Mouse (Mus musculus) MEL (cell line): ENCODE results near the gene Cnn2. TPM values are rescaled to one million over a fixed set of nuclear protein-coding genes. Genes with fewer than 3 reads are reported as not detected.

Experiments used
- DNase-seq: peaks from one replicate; pipeline ENCODE4 v3.0.0; 2011; ENCODE audit warnings: low read depth, low spot score
- H3K27ac ChIP-seq: 2 replicates; pipeline ENCODE4 v1.5.1; 2012; ENCODE audit warnings: low read depth, mild to moderate bottlenecking, control low read depth, low read length, moderate library complexity; ENCODE audit not compliant: control insufficient read depth
- H3K27me3 ChIP-seq, 2 experiments: fragments of 150-350 bp in 1 of 2; sonication (generic) in 1 of 2; 2 replicates each; pipeline ENCODE4 v1.6.1; 2012; ENCODE audit warnings: low read length in 2 of 2, mild to moderate bottlenecking in 2 of 2, improper control_type of control experiment in 1 of 2, moderate library complexity in 1 of 2; ENCODE audit not compliant: insufficient read depth in 2 of 2, control insufficient read depth in 1 of 2
- H3K36me3 ChIP-seq, 2 experiments: 2 replicates each; pipeline ENCODE4 v1.6.1; 2012 to 2014; ENCODE audit warnings: low read length in 2 of 2, improper control_type of control experiment in 1 of 2, inconsistent platforms in 1 of 2, mild to moderate bottlenecking in 1 of 2; ENCODE audit not compliant: insufficient read depth in 2 of 2, control insufficient read depth in 1 of 2
- H3K4me1 ChIP-seq, 2 experiments: fragments of 150-350 bp in 1 of 2; sonication (generic) in 1 of 2; 2 replicates each; pipeline ENCODE4 v1.6.1; 2012; ENCODE audit warnings: low read length in 2 of 2, improper control_type of control experiment in 1 of 2, mild to moderate bottlenecking in 1 of 2; ENCODE audit not compliant: insufficient read depth in 2 of 2, control insufficient read depth in 1 of 2
- H3K4me3 ChIP-seq, 2 experiments: fragments of 150-350 bp in 1 of 2; sonication (generic) in 1 of 2; 2 replicates each; pipeline ENCODE4 v1.5.1; 2012; ENCODE audit warnings: low read depth in 2 of 2, low read length in 2 of 2, mild to moderate bottlenecking in 2 of 2, moderate library complexity in 2 of 2, control low read depth in 1 of 2, improper control_type of control experiment in 1 of 2; ENCODE audit not compliant: control insufficient read depth in 1 of 2, insufficient read depth in 1 of 2
- H3K79me2 ChIP-seq: 2 replicates; pipeline ENCODE4 v1.6.1; 2012; ENCODE audit warnings: mild to moderate bottlenecking, low read length, moderate library complexity; ENCODE audit not compliant: control insufficient read depth, poor library complexity, insufficient read depth
- H3K9ac ChIP-seq: 2 replicates; pipeline ENCODE4 v1.6.1; 2012; ENCODE audit warnings: low read depth, mild to moderate bottlenecking, control low read depth, low read length, moderate library complexity; ENCODE audit not compliant: control insufficient read depth, poor library complexity, severe bottlenecking
- H3K9me3 ChIP-seq: fragments of 150-350 bp; sonication (generic); replicated peaks from 2 replicates; pipeline ENCODE4 v1.6.1; 2012; ENCODE audit warnings: mild to moderate bottlenecking, low read length, improper control_type of control experiment, moderate library complexity; ENCODE audit not compliant: insufficient read depth
- BHLHE40 ChIP-seq: IDR thresholded peaks from 2 replicates; pipeline ENCODE4 v1.6.1; 2012; ENCODE audit warnings: low read depth, mild to moderate bottlenecking, inconsistent platforms, low read length, improper control_type of control experiment, borderline replicate concordance
- CHD1 ChIP-seq: IDR thresholded peaks from 2 replicates; pipeline ENCODE4 v1.6.1; 2012; ENCODE audit warnings: low read depth, mild to moderate bottlenecking, inconsistent platforms, low read length, improper control_type of control experiment
- CHD2 ChIP-seq: IDR thresholded peaks from 2 replicates; pipeline ENCODE4 v1.6.1; 2011; ENCODE audit warnings: low read length, improper control_type of control experiment
- CTCF ChIP-seq, 3 experiments: IDR thresholded peaks in 2 of 3; conservative IDR thresholded peaks in 1 of 3; 2 replicates each; pipeline ENCODE4 v1.5.1; 2011 to 2012; ENCODE audit warnings: low read length in 3 of 3, low read depth in 2 of 3, mild to moderate bottlenecking in 2 of 3, improper control_type of control experiment in 1 of 3, inconsistent platforms in 1 of 3, mixed read lengths in 1 of 3, moderate library complexity in 1 of 3; ENCODE audit not compliant: control insufficient read depth in 1 of 3, insufficient read depth in 1 of 3, poor library complexity in 1 of 3, severe bottlenecking in 1 of 3
- E2F4 ChIP-seq: IDR thresholded peaks from 2 replicates; pipeline ENCODE4 v1.6.1; 2011; ENCODE audit warnings: low read depth, low read length, improper control_type of control experiment, borderline replicate concordance
- ELF1 ChIP-seq: IDR thresholded peaks from 2 replicates; pipeline ENCODE4 v1.6.1; 2014; ENCODE audit warnings: low read depth, mild to moderate bottlenecking, inconsistent platforms, low read length, improper control_type of control experiment, moderate library complexity
- GABPA ChIP-seq: IDR thresholded peaks from 2 replicates; pipeline ENCODE4 v1.6.1; 2012; ENCODE audit warnings: low read depth, mild to moderate bottlenecking, inconsistent platforms, low read length, improper control_type of control experiment, moderate library complexity
- GATA1 ChIP-seq: IDR thresholded peaks from 2 replicates; pipeline ENCODE4 v1.6.1; 2011; ENCODE audit warnings: low read depth, low read length, improper control_type of control experiment
- HCFC1 ChIP-seq: IDR thresholded peaks from 2 replicates; pipeline ENCODE4 v1.6.1; 2012; ENCODE audit warnings: low read depth, mild to moderate bottlenecking, inconsistent platforms, low read length, improper control_type of control experiment, moderate library complexity
- JUND ChIP-seq: IDR thresholded peaks from 2 replicates; pipeline ENCODE4 v1.6.1; 2011; ENCODE audit warnings: low read depth, mild to moderate bottlenecking, improper control_type of control experiment, low read length
- KAT2A ChIP-seq: conservative IDR thresholded peaks from 2 replicates; pipeline ENCODE4 v1.6.1; 2012; ENCODE audit warnings: low read depth, low read length, improper control_type of control experiment, inconsistent platforms
- MAX ChIP-seq: IDR thresholded peaks from 2 replicates; pipeline ENCODE4 v1.6.1; 2011; ENCODE audit warnings: low read length, improper control_type of control experiment
- MAZ ChIP-seq: IDR thresholded peaks from 2 replicates; pipeline ENCODE4 v1.6.1; 2012; ENCODE audit warnings: low read depth, mild to moderate bottlenecking, inconsistent platforms, low read length, improper control_type of control experiment
- NRF1 ChIP-seq: IDR thresholded peaks from 2 replicates; pipeline ENCODE4 v1.6.1; 2014; ENCODE audit warnings: low read depth, mild to moderate bottlenecking, inconsistent platforms, low read length, improper control_type of control experiment, moderate library complexity; ENCODE audit not compliant: poor library complexity, insufficient read depth, severe bottlenecking
- POLR2A ChIP-seq, 2 experiments: IDR thresholded peaks; 2 replicates each; pipeline ENCODE4 v1.6.1; 2011 to 2012; ENCODE audit warnings: low read length in 2 of 2, mild to moderate bottlenecking in 2 of 2, control low read depth in 1 of 2, improper control_type of control experiment in 1 of 2, low read depth in 1 of 2, moderate library complexity in 1 of 2; ENCODE audit not compliant: control insufficient read depth in 1 of 2, insufficient read depth in 1 of 2, poor library complexity in 1 of 2
- RAD21 ChIP-seq: IDR thresholded peaks from 2 replicates; pipeline ENCODE4 v1.6.1; 2011; ENCODE audit warnings: mild to moderate bottlenecking, low read depth, low read length, improper control_type of control experiment
- RCOR1 ChIP-seq: IDR thresholded peaks from 2 replicates; pipeline ENCODE4 v1.6.1; 2012; ENCODE audit warnings: low read depth, mild to moderate bottlenecking, inconsistent platforms, low read length, improper control_type of control experiment
- SIN3A ChIP-seq: IDR thresholded peaks from 2 replicates; pipeline ENCODE4 v1.6.1; 2012; ENCODE audit warnings: low read length, improper control_type of control experiment, inconsistent platforms
- TAL1 ChIP-seq: IDR thresholded peaks from 2 replicates; pipeline ENCODE4 v1.6.1; 2012; ENCODE audit warnings: mild to moderate bottlenecking, inconsistent platforms, low read length, moderate library complexity, mixed read lengths
- TCF12 ChIP-seq: IDR thresholded peaks from 2 replicates; pipeline ENCODE4 v1.6.1; 2014; ENCODE audit warnings: low read depth, mild to moderate bottlenecking, inconsistent platforms, low read length, improper control_type of control experiment, moderate library complexity
- UBTF ChIP-seq: IDR thresholded peaks from 2 replicates; pipeline ENCODE4 v1.6.1; 2012; ENCODE audit warnings: low read depth, mild to moderate bottlenecking, inconsistent platforms, low read length, improper control_type of control experiment, moderate library complexity, borderline replicate concordance; ENCODE audit not compliant: insufficient read depth
- USF1 ChIP-seq: IDR thresholded peaks from 2 replicates; pipeline ENCODE4 v1.6.1; 2014; ENCODE audit warnings: low read depth, mild to moderate bottlenecking, inconsistent platforms, low read length, improper control_type of control experiment, moderate library complexity
- ZC3H11A ChIP-seq: IDR thresholded peaks from 2 replicates; pipeline ENCODE4 v1.6.1; 2012; ENCODE audit warnings: low read depth, mild to moderate bottlenecking, inconsistent platforms, low read length, improper control_type of control experiment
- ZKSCAN1 ChIP-seq: IDR thresholded peaks from 2 replicates; pipeline ENCODE4 v1.6.1; 2012; ENCODE audit warnings: low read depth, mild to moderate bottlenecking, inconsistent platforms, low read length, improper control_type of control experiment, moderate library complexity
- ZMIZ1 ChIP-seq: IDR thresholded peaks from 2 replicates; pipeline ENCODE4 v1.6.1; 2012; ENCODE audit warnings: low read depth, mild to moderate bottlenecking, inconsistent platforms, low read length, improper control_type of control experiment, moderate library complexity
- polyA plus RNA-seq, 2 experiments: library from polyadenylated mRNA; stranded (reverse) in 1 of 2; unstranded in 1 of 2; fragments of >175 nt in 1 of 2; fragments of >200 nt in 1 of 2; gene quantifications; 2 replicates each; pipeline versions ENCODE4 v1.2.1 to v1.2.4; 2012; ENCODE audit warnings: low replicate concordance in 2 of 2, low read depth in 1 of 2; ENCODE audit not compliant: insufficient read length in 2 of 2, insufficient read depth in 1 of 2, missing spikeins in 1 of 2
- total RNA-seq: library from RNA; depleted of rRNA; stranded (reverse); fragments of 300-350 nt; gene quantifications from 2 replicates; pipeline ENCODE4 v1.2.3, GENCODE M21; 2012

Gene Cnn2
- total and polyA plus RNA-seq, 3 experiments = 8.7 to 25.3 TPM; not detected in 1

GRCm38 (mm10) chr10:80028521-80028846, 40.1 kb downstream of the Cnn2 start:
- Histone ChIP-seq H3K9ac (no peak overlapping the region), H3K9me3 (no peaks in the 10 kb centered on the region), H3K4me3 (no peak overlapping the region), H3K27me3 (no peaks in the 10 kb centered on the region), H3K27ac (no peak overlapping the region), H3K36me3 (peaks cover 0 to 30% of the 10 kb centered on the region in 2 experiments; a peak in 3 of 4 replicates), H3K4me1 (peaks cover 4 to 35% of the 10 kb centered on the region in 2 experiments), H3K79me2 (no peaks in the 10 kb centered on the region)
- TF ChIP-seq RCOR1 = no peak
- TF ChIP-seq RAD21 = no peak
- TF ChIP-seq POLR2A (IDR thresholded peaks at IDR 0.05; ENCODE audit: control insufficient read depth in 1 of 2, insufficient read depth in 1 of 2, low read depth in 1 of 2, low read length in 2 of 2, poor library complexity in 1 of 2) = no peak
- TF ChIP-seq ELF1 = no peak
- no peak for TF ChIP-seq BHLHE40
- TF ChIP-seq ZMIZ1 = no peak
- no peak for TF ChIP-seq USF1
- no peak for TF ChIP-seq CHD1
- no peak for TF ChIP-seq ZC3H11A
- no peak for TF ChIP-seq MAZ
- no peak for TF ChIP-seq HCFC1
- TF ChIP-seq GABPA = no peak
- TF ChIP-seq TAL1 = no peak
- no peak for TF ChIP-seq UBTF
- DNase-seq = no peak

GRCm38 (mm10) chr10:80030191-80030590, 41.8 kb downstream of the Cnn2 start:
- no peaks in the 10 kb centered on the region for H3K79me2 ChIP-seq
- no peaks in the 10 kb centered on the region for H3K9me3 ChIP-seq
- no peak overlapping the region for H3K27ac ChIP-seq
- H3K4me1 ChIP-seq = peaks cover 7 to 35% of the 10 kb centered on the region in 2 experiments; a peak in 3 of 4 replicates
- no peak overlapping the region for H3K9ac ChIP-seq
- no peak for DNase-seq
- H3K27me3 ChIP-seq = no peaks in the 10 kb centered on the region
- H3K4me3 ChIP-seq = no peak overlapping the region
- peaks cover 0 to 27% of the 10 kb centered on the region in 2 experiments; a peak in 3 of 4 replicates for H3K36me3 ChIP-seq
- TF ChIP-seq E2F4 = no peak
- TF ChIP-seq NRF1 = no peak
- TF ChIP-seq USF1 = no peak
- TF ChIP-seq ZKSCAN1 = no peak
- no peak for TF ChIP-seq KAT2A
- TF ChIP-seq MAZ = no peak
- no peak for TF ChIP-seq ELF1
- no peak for TF ChIP-seq TCF12
- TF ChIP-seq CHD2 = no peak
- TF ChIP-seq GATA1 = no peak
- no peak for TF ChIP-seq MAX
- TF ChIP-seq BHLHE40 = no peak
- no peak for TF ChIP-seq POLR2A (IDR thresholded peaks at IDR 0.05; ENCODE audit: control insufficient read depth in 1 of 2, insufficient read depth in 1 of 2, low read depth in 1 of 2, low read length in 2 of 2, poor library complexity in 1 of 2)
- no peak for TF ChIP-seq JUND
- TF ChIP-seq CTCF (IDR thresholded peaks at IDR 0.05 in 2 of 3, conservative IDR thresholded peaks at IDR 0.05 in 1 of 3; ENCODE audit: control insufficient read depth in 1 of 3, insufficient read depth in 1 of 3, low read depth in 2 of 3, low read length in 3 of 3, poor library complexity in 1 of 3, severe bottlenecking in 1 of 3) = no peak
- TF ChIP-seq SIN3A = no peak
